Mouse (Mus musculus) left cerebral cortex, postnatal 36 days (tissue): ENCODE results near the gene Tmem14a. TPM values are rescaled to one million over a fixed set of nuclear protein-coding genes. Genes with fewer than 3 reads are reported as not detected.
"Not testable (repeated sequence)": the region's sequence is repeated elsewhere in the genome, so short reads cannot be mapped to it uniquely, and the experiment has no call there.

Source experiments
- DNase-seq, 2 experiments: peaks; one replicate each; pipeline ENCODE4 v3.0.0; 2021 to 2022; ENCODE audit warnings: low spot score in 2 of 2, mixed read lengths in 1 of 2
- intact Hi-C: fragments of 180-260 bp; cut with DNase I; formaldehyde crosslinking; loops from one replicate; pipeline ENCODE4 v1.15.1; 2025
- total RNA-seq, 2 experiments: library from RNA; stranded (reverse); gene quantifications; 2 replicates each; pipeline ENCODE4 v1.2.3; 2021

Gene Tmem14a
- total RNA-seq, 2 experiments from 2014 or later, result 40.4 to 50.9 TPM

GRCm38 (mm10) chr1:21248560-21249390, 30.4 kb downstream of the Tmem14a start:
- intact Hi-C loops, result no loop called here

DNA sequence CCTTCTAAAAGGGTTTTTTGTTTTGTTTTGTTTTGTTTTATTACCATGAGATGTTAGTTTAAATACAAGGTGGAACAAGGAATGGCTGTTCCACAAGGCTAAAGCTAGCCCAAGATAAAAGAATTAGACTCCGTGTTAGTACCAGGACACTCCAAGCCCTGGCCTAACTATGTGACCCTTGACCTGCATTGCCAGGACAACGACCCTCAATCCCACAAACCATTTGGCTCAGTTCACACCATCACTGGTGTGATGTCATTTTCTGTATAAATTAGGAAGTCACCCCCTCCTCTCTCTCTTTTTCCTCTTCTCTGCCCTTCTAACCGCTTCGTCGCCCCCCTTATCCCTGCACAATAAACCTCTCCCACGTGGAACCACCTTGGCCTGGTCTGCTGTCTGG, 33.3 kb downstream of the Tmem14a start:
- intact Hi-C loops, result no loop called here
- DNase-seq, result no peak

More at GRCm38 (mm10) chr1:21248560-21249390, 30.4 kb downstream of the Tmem14a start:
- DNase-seq, result peak in 1 of 2 experiments; percentile 7

GRCm38 (mm10) chr1:21252566-21253302, 34.4 kb downstream of the Tmem14a start:
- intact Hi-C loops, result no loop called here
- no peak for DNase-seq

DNA sequence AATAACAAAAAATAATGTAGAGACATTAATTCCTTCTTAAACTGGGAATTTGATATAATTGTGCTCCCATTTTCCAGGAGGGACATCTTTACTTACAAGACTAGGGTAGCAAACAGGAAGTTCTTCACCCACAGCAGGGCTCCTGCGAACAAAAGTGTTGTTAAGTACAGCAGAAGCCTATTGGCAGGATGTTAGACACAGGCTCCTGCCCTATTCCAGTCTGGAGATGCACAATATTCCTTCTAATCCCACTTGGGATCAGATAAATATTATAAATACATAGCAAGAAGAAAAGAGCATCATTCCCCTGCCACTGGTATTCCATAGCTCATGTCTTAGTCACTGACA, 34.9 kb downstream of the Tmem14a start:
- intact Hi-C loops, result no loop called here
- DNase-seq, result no peak

GRCm38 (mm10) chr1:21253856-21254255, 35.5 kb downstream of the Tmem14a start:
- intact Hi-C loops, result no loop called here
- no peak for DNase-seq

- intact Hi-C loops, result no loop called here
- DNase-seq, result no peak
These were observed 37.4 kb downstream of the Tmem14a start for GRCm38 (mm10) chr1:21255625-21256345.

DNA sequence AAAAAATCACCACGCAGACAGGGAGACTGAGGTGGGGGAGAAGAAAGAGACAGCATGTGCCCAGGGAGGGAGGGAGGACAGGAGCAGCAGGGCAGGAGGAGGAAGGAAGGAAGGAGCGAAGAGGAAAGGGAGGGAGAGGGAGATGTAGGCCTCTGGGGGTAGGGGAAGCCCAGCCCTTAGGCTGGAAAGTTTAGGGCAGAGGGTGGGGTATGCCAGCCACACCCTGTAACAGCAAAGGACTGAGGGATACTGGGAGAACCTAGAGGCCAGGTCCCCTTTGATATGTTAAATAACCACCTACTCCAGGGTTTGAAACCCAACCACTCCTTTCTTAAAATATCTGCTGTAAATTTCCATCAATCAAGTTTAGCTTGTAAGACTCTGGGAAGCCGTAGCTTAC, 38.0 kb downstream of the Tmem14a start:
- intact Hi-C loops, result no loop called here
- DNase-seq, result no peak

DNA sequence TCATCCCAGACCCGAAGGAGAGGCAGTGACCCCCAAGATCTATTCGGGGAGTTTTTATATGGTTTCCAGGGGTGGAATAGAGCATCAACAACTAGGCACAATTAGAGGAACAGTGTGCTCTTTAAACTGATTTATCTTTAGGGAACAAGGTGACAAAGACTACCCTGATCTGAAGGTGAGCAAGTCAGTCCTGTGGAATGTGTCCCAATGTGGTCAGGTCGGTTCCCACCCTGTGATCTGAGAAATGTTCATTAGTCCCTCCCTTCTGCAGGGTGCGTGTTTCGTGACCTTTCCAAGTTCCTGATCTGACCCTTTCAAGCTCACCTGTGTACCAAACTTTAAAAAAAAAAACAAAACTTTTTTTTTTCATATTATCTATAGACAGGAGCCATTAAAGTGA, 38.5 kb downstream of the Tmem14a start:
- intact Hi-C loops, result no loop called here
- DNase-seq, result no peak

- not testable (repeated sequence) for DNase-seq
These were observed 41.6 kb downstream of the Tmem14a start for GRCm38 (mm10) chr1:21259981-21260380.

DNA sequence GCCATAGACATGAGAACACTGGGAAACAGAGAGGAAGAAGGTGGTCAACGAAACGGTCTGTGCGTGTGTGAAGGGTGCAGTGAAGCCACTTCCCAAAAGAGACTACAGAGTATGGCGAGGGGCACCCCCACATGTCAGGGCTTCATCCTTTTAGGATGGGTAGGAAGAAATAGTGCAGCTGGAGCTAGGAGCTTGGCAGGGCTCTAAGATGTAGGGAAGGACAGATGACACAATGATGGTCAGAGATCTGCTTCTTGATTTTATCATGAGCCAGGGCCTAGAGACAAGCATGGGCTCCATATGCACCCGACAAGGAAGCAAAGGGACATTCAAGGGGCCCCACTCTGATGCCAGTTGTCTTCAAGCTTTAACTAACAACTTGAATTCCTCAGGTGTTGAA, 44.0 kb downstream of the Tmem14a start:
- intact Hi-C loops, result no loop called here
- DNase-seq, result no peak

More at GRCm38 (mm10) chr1:21259981-21260380, 41.6 kb downstream of the Tmem14a start:
- intact Hi-C loops, result not testable (repeated sequence)

- intact Hi-C loops, result no loop called here
- no peak for DNase-seq
These were observed 45.6 kb downstream of the Tmem14a start for GRCm38 (mm10) chr1:21263986-21264385.

- intact Hi-C loops, result no loop called here
- no peak for DNase-seq
These were observed 46.4 kb downstream of the Tmem14a start for GRCm38 (mm10) chr1:21264747-21265146.

DNA sequence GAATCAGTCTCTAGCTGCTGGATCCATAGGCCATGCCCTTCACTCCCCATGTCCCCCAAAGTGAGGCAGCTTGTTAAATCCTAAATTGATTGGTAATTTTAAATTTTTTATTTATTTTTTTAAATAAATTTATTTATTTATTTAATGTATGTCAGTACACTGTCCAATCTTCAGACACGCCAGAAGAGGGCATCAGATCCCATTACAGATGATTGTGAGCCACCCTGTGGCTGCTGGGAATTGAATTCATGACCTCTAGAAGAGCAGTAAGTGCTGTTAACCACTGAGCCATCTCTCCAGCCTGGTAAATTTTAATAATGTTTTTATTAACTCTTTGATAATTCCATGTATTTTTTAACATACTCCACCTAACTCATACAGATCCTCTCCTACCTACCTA, 48.4 kb downstream of the Tmem14a start:
- DNase-seq, result no peak
- intact Hi-C loops, result no loop called here

GRCm38 (mm10) chr1:21267466-21267865, 49.1 kb downstream of the Tmem14a start:
- DNase-seq, intact Hi-C loops: not testable (repeated sequence)

DNA sequence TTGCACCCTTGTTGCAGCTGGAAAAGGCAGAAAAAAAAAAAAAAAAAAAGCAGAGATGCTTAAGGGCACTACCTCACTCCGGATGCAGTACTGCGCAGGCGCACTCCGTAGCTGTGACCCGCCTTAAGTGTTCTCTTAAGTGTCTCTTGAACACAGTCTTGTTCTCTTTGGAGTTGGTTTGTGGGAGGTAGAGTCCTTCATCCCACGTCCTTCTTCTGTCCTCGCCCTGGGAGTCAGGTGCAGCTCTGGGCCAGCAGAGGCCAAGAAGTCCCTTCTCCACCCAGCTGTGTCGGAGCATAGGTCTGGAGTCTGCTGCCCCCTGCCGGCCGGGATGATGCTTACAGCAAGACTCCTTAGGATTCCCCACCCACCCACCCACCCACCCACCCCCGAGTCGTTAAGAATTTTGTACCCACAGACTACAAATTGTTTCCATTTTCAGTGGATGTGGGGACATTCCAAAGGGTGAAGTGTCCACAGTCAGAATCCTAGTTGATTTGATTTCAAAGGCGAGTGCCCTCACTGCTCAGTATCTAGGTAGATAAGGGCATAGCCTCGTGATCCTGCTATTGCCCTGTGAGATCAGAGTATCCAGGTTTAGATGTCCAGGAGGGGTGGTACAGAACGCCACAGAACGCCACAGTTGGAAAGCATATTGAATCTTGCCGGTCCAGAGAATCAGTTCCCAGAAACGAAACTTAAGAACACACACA, 53.1 kb downstream of the Tmem14a start:
- intact Hi-C loops, result loop anchor here (1.0 to 10.0 kb wide), 3 partner anchors 53 to 104 kb away; partner anchors contain the start of genes Khdc1a and Tmem14a
- DNase-seq, result peak; percentile 57 to 68

GRCm38 (mm10) chr1:21272056-21272431, 53.7 kb downstream of the Tmem14a start:
- DNase-seq, result peak; percentile 15 to 18
- intact Hi-C loops, result loop anchor here (5.0 to 10.0 kb wide), 2 partner anchors 73 to 105 kb away; partner anchors contain the start of gene Khdc1a

GRCm38 (mm10) chr1:21273091-21273490, 54.7 kb downstream of the Tmem14a start:
- intact Hi-C loops, result loop anchor here (5.0 to 10.0 kb wide), 2 partner anchors 72 to 106 kb away; partner anchors contain the start of gene Khdc1a
- DNase-seq, result no peak

DNA sequence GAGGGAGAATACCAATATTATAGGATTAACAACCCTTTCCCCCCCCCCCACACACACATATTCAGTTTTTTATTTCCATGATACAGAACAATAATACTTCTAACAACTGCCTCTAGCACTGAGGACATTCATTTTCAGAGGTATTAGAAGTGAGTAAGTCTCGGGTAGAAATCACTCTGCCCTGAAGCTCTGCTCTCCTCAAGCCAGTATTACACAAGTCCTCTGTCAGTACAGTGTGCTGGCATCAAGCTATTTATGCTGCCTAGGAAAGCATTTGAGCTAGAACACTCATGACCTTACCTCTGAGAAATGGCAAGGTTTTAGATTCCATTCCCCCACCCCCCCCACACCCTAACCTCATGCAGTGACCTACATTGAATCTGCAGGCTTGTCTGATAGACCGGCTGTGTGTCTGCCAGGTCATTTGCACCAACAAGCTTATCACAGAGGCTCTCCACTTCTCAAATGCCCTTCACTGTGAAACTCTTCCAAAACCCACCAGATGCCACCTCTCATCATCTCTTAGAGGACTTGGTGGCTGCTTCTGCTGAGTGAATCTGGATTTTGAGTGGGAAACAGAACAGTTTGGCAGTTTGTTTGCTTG, 56.2 kb downstream of the Tmem14a start:
- intact Hi-C loops, result loop anchor here (5.0 to 10.0 kb wide), 2 partner anchors 70 to 107 kb away; partner anchors contain the start of gene Khdc1a
- DNase-seq, result no peak

GRCm38 (mm10) chr1:21275366-21275765, 57.0 kb downstream of the Tmem14a start:
- intact Hi-C loops, result loop anchor here (10.0 kb wide), 1 partner anchor 69 kb away; the partner anchor contains the start of gene Khdc1a

More at GRCm38 (mm10) chr1:21275366-21275765, 57.0 kb downstream of the Tmem14a start:
- DNase-seq, result not testable (repeated sequence)
